Mouse (Mus musculus): Measurements from ENCODE around the gene Bax. TPM values are rescaled to one million over a fixed set of nuclear protein-coding genes. Genes with fewer than 3 reads are reported as not detected.

The Bax gene
- polyA plus RNA-seq, 1 experiment from 2014 or later = 182 TPM

DNA sequence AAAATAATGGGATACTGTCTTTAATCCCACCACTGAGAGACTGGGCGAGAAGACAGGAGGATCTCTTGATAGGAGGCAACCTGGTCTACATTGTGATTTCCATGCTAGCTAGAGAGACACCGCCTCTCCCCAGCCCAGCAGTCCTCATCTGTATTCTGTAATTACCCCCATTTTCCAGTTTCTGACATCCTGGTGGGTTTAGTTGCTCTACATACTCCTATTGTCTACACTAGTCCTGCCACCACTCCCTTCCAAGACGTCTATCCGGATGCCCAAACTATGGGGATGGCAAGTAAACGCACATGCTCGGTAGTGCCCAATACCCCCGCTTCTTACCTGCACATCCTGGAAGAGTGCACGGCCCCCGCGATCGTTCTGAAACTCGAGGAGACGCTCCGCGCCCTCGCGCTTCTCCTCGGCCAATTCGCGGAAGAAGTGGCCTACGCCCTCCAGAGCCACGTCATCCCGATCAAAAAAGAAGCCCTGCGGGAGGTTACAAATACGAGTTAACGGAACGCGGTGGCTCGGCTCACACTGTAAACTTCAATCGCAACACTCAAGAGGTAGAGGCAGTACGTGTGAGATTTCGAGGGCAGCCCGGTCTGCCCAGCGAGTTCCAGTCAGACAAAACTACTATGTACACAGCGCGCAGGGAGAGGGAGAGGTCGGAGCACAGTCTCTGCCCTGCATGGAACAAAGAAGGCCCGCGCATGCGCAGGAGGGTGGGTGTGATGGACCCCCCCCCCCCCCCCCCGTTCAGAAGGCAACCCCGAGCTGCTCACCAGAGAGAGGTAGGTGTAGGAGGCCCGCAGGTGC lies 7.7 kb downstream of the Bax start:
- Histone ChIP-seq H3K9me3 (ENCODE audit: low read length) (no peaks in the 10 kb centered on the region), H3K4me2 (replicated peaks; ENCODE audit: low read depth, low read length) (peak overlapping the region; percentile 86), H3K9ac (replicated peaks; ENCODE audit: low read length) (peak overlapping the region; percentile 89), H3K27ac (ENCODE audit: low read length) (peak overlapping the region; percentile 91), H3K4me1 (ENCODE audit: insufficient read depth, low read length) (peaks cover 36% of the 10 kb centered on the region), H3K4me3 (ENCODE audit: low read length) (peak overlapping the region; percentile 88), H3K27me3 (ENCODE audit: insufficient read depth, low read length) (no peaks in the 10 kb centered on the region), H3K36me3 (ENCODE audit: insufficient read depth, low read length) (peaks cover 38% of the 10 kb centered on the region)
- under 1% methylated on average over 41 of the region's 43 CpGs for WGBS
- peak; percentile 67 for ATAC-seq (ENCODE audit: low FRiP score, low TSS enrichment)

- peak overlapping the region; percentile 89 for H3K9ac ChIP-seq (replicated peaks; ENCODE audit: low read length)
- peak overlapping the region; percentile 48 for H3K27ac ChIP-seq (ENCODE audit: low read length)
These were observed 9.3 kb downstream of the Bax start for GRCm38 (mm10) chr7:45457204-45458060.

GRCm38 (mm10) chr7:45456721-45457203 lies 9.9 kb downstream of the Bax start:
- Histone ChIP-seq H3K9ac (replicated peaks; ENCODE audit: low read length) (no peak overlapping the region), H3K9me3 (ENCODE audit: low read length) (no peaks in the 10 kb centered on the region), H3K4me2 (replicated peaks; ENCODE audit: low read depth, low read length) (peak overlapping the region; percentile 86; the same call in 1 of the 2 replicates), H3K27me3 (ENCODE audit: insufficient read depth, low read length) (no peaks in the 10 kb centered on the region), H3K27ac (ENCODE audit: low read length) (peak overlapping the region; percentile 48; the same call in 1 of the 2 replicates), H3K4me3 (ENCODE audit: low read length) (0 out of 2 replicates have a peak overlapping the region, but pooled peaks have one; percentile 88), H3K36me3 (ENCODE audit: insufficient read depth, low read length) (peaks cover 34% of the 10 kb centered on the region), H3K4me1 (ENCODE audit: insufficient read depth, low read length) (peaks cover 34% of the 10 kb centered on the region)
- ATAC-seq (ENCODE audit: low FRiP score, low TSS enrichment) = no peak
- WGBS = 43% methylated on average over 9 of the region's 9 CpGs

More at GRCm38 (mm10) chr7:45457204-45458060, 9.3 kb downstream of the Bax start:
- 49% methylated on average over 9 of the region's 10 CpGs for WGBS
- Histone ChIP-seq H3K36me3 (ENCODE audit: insufficient read depth, low read length) (peaks cover 30% of the 10 kb centered on the region), H3K4me3 (ENCODE audit: low read length) (peak overlapping the region; percentile 88), H3K4me2 (replicated peaks; ENCODE audit: low read depth, low read length) (peak overlapping the region; percentile 86), H3K9me3 (ENCODE audit: low read length) (no peaks in the 10 kb centered on the region), H3K4me1 (ENCODE audit: insufficient read depth, low read length) (peaks cover 36% of the 10 kb centered on the region), H3K27me3 (ENCODE audit: insufficient read depth, low read length) (no peaks in the 10 kb centered on the region)
- no peak for ATAC-seq (ENCODE audit: low FRiP score, low TSS enrichment)

DNA sequence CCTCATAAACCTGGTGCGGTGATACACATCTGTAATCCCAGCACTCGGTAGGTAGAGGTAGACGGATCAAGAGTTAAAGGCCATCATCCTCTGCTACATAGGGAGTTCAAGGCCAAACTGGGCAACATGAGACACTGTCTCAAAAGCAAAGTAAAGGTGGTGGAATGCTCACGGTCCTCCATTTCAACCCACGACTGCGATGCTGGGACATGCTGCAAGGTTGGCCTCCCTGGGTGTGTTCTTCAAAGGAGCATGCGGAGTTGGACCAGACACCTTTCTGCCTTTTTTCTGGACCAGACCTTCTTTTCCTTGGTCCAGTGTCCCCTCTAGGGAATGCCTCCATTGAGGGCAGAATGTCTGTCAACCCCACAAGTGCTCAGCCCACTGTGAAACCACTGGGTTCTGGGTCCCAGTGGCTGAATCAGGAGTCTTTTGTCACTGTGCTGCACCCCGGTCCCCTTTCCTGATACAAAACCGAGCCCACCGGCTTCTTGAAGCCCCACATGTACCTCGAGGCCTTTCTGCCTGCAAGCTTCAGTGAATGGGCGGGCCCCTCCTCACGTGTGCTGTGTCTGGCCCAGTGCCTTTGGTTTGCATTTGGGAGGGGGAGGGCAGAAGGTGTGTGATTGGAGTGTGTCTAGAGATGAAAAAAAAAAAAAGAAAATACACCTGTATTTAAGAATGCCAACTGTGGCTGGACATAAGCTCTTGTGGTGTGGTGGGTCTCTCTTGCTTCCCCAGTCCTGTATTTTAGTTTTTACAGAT lies 10.6 kb downstream of the Bax start:
- Histone ChIP-seq H3K4me3 (ENCODE audit: low read length) (no peak overlapping the region), H3K4me1 (ENCODE audit: insufficient read depth, low read length) (peaks cover 30% of the 10 kb centered on the region), H3K36me3 (ENCODE audit: insufficient read depth, low read length) (peaks cover 34% of the 10 kb centered on the region), H3K4me2 (replicated peaks; ENCODE audit: low read depth, low read length) (no peak overlapping the region), H3K27ac (ENCODE audit: low read length) (peak overlapping the region; percentile 48; the same call in 1 of the 2 replicates), H3K9me3 (ENCODE audit: low read length) (no peaks in the 10 kb centered on the region), H3K27me3 (ENCODE audit: insufficient read depth, low read length) (no peaks in the 10 kb centered on the region), H3K9ac (replicated peaks; ENCODE audit: low read length) (no peak overlapping the region)
- WGBS = 78% methylated on average over 13 of the region's 13 CpGs
- no peak for ATAC-seq (ENCODE audit: low FRiP score, low TSS enrichment)

DNA sequence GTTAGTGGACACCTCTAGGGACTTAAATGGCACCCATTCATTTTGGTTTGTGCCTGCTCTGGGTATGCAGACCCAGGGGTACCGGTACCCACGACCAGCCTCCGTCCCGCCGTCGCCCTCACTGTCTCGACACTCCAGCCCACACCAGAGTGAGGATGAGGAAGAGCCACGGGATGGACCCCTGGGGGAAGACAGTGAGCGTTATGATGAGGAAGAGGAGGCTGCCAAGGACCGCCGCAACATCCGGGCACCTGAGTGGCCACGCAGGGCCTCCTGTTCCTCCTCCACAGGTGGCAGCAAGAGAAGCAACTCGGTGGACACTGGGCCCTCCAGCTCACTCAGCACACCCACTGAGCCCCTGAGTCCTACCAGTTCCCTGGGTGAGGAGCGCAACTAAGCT lies 11.7 kb downstream of the Bax start:
- Histone ChIP-seq H3K9me3 (ENCODE audit: low read length) (no peaks in the 10 kb centered on the region), H3K36me3 (ENCODE audit: insufficient read depth, low read length) (peaks cover 38% of the 10 kb centered on the region), H3K4me3 (ENCODE audit: low read length) (no peak overlapping the region), H3K27ac (ENCODE audit: low read length) (no peak overlapping the region), H3K4me1 (ENCODE audit: insufficient read depth, low read length) (peaks cover 18% of the 10 kb centered on the region), H3K4me2 (replicated peaks; ENCODE audit: low read depth, low read length) (no peak overlapping the region), H3K9ac (replicated peaks; ENCODE audit: low read length) (no peak overlapping the region), H3K27me3 (ENCODE audit: insufficient read depth, low read length) (no peaks in the 10 kb centered on the region)
- no peak for ATAC-seq (ENCODE audit: low FRiP score, low TSS enrichment)
- 91% methylated on average over 15 of the region's 15 CpGs for WGBS

DNA sequence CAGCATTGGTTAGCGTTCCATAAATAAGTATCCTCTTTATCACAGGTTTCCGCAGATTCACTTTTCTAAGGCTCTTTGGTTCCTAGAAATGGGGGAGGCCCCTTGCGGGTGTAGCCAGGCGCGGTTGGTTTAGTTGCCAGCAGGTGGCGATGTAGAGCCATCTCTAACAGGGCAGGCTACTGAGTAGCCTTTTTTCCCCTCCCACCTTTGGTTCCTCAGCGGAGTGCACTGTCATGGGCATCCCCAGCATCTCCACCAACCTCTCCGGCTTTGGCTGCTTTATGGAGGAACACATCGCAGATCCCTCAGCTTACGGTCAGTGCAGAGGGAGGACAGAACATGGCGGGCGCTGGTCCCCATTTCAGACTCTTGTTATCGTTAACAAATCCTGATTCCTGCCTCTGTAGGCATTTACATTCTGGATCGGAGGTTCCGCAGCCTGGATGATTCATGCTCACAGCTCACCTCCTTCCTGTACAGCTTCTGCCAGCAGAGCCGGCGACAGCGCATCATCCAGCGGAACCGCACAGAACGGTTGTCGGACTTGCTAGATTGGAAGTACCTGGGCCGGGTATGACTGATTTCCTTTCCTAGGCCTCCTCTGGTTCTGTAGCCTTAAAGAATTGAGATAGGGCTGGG lies 15.2 kb downstream of the Bax start:
- Histone ChIP-seq H3K4me3 (ENCODE audit: low read length) (no peak overlapping the region), H3K27me3 (ENCODE audit: insufficient read depth, low read length) (no peaks in the 10 kb centered on the region), H3K27ac (ENCODE audit: low read length) (no peak overlapping the region), H3K4me2 (replicated peaks; ENCODE audit: low read depth, low read length) (no peak overlapping the region), H3K9ac (replicated peaks; ENCODE audit: low read length) (no peak overlapping the region), H3K9me3 (ENCODE audit: low read length) (no peaks in the 10 kb centered on the region), H3K36me3 (ENCODE audit: insufficient read depth, low read length) (peaks cover 36% of the 10 kb centered on the region), H3K4me1 (ENCODE audit: insufficient read depth, low read length) (peaks cover 6% of the 10 kb centered on the region; the same call in 1 of the 2 replicates)
- WGBS = 58% methylated on average over 23 of the region's 23 CpGs
- peak; percentile 66 for ATAC-seq (ENCODE audit: low FRiP score, low TSS enrichment)

DNA sequence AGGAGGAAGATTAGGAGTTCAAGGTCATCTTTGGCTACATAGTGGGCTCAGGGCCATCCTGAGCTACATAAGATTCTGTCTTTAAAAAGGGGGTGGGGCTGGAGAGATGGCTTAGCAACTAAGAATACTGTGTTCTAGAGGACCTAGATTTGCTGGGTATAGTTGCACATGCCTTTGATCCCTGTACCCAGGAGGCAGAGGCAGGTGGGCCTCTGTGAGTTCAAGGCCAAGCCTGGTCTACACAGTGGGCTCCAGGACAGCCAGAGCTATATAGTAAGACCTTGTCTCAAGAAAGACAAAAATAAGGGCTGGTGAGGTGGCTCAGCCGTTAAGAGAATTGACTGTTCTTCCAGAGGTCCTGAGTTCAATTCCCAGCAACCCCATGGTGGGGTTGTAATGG lies 16.7 kb downstream of the Bax start:
- ATAC-seq (ENCODE audit: low FRiP score, low TSS enrichment) = no peak
- H3K9ac ChIP-seq (replicated peaks; ENCODE audit: low read length) = no peak overlapping the region
- no peaks in the 10 kb centered on the region for H3K9me3 ChIP-seq (ENCODE audit: low read length)
- H3K27ac ChIP-seq (ENCODE audit: low read length) = no peak overlapping the region
- peaks cover 6% of the 10 kb centered on the region; the same call in 1 of the 2 replicates for H3K4me1 ChIP-seq (ENCODE audit: insufficient read depth, low read length)
- no peak overlapping the region for H3K4me2 ChIP-seq (replicated peaks; ENCODE audit: low read depth, low read length)
- no peak overlapping the region for H3K4me3 ChIP-seq (ENCODE audit: low read length)
- 88% methylated on average over 1 of the region's 1 CpGs for WGBS
- peaks cover 43% of the 10 kb centered on the region for H3K36me3 ChIP-seq (ENCODE audit: insufficient read depth, low read length)
- H3K27me3 ChIP-seq (ENCODE audit: insufficient read depth, low read length) = no peaks in the 10 kb centered on the region

GRCm38 (mm10) chr7:45447325-45447990 lies 19.2 kb downstream of the Bax start:
- peaks cover 6% of the 10 kb centered on the region; the same call in 1 of the 2 replicates for H3K4me1 ChIP-seq (ENCODE audit: insufficient read depth, low read length)
- H3K9me3 ChIP-seq (ENCODE audit: low read length) = no peaks in the 10 kb centered on the region
- ATAC-seq (ENCODE audit: low FRiP score, low TSS enrichment) = peak; percentile 33; the same call in 1 of the 2 replicates
- H3K27me3 ChIP-seq (ENCODE audit: insufficient read depth, low read length) = no peaks in the 10 kb centered on the region
- peaks cover 57% of the 10 kb centered on the region for H3K36me3 ChIP-seq (ENCODE audit: insufficient read depth, low read length)
- no peak overlapping the region for H3K4me3 ChIP-seq (ENCODE audit: low read length)
- no peak overlapping the region for H3K4me2 ChIP-seq (replicated peaks; ENCODE audit: low read depth, low read length)
- H3K9ac ChIP-seq (replicated peaks; ENCODE audit: low read length) = no peak overlapping the region
- H3K27ac ChIP-seq (ENCODE audit: low read length) = no peak overlapping the region
- WGBS = 40% methylated on average over 11 of the region's 11 CpGs
